Mouse (Mus musculus) stomach, postnatal 0 days (tissue): ENCODE data around the gene Wnt7b.

ENCODE experiments used
- CTCF ChIP-seq: IDR thresholded peaks from 2 replicates; pipeline ENCODE4 v1.5.1; 2016; ENCODE audit warnings: antibody characterized with exemption, low read depth, mild to moderate bottlenecking, moderate library complexity
- EP300 ChIP-seq: optimal IDR thresholded peaks from 2 replicates; pipeline ENCODE3; 2016; ENCODE audit warnings: antibody characterized with exemption

- TF ChIP-seq CTCF: no peak
- no peak for TF ChIP-seq EP300
These were observed 16.2 kb upstream of the Wnt7b start for GRCm38 (mm10) chr15:85598443-85598842.
